Mouse (Mus musculus) kidney, postnatal 0 days (tissue): ENCODE measurements around the gene Tspan33. TPM values are rescaled to one million over a fixed set of nuclear protein-coding genes. Genes with fewer than 3 reads are reported as not detected.
"Not testable (repeated sequence)": the region's sequence is repeated elsewhere in the genome, so short reads cannot be mapped to it uniquely, and the experiment has no call there.

ENCODE experiments used
- ATAC-seq: fragments of 200-750 bp; cut with Nextera tagmentation; replicated peaks from 2 replicates; pipeline ENCODE4 v1.8.0; 2017; ENCODE audit warnings: low read depth, moderate number of reproducible peaks, moderate TSS enrichment, moderate library complexity; ENCODE audit not compliant: low FRiP score
- DNase-seq: peaks from one replicate; pipeline ENCODE4 v3.0.0-alpha.2; 2016; ENCODE audit warnings: low spot score
- H3K27ac ChIP-seq: fragments of 300-500 bp; sonication (generic); 2 replicates; pipeline ENCODE4 v1.5.1; 2014; ENCODE audit warnings: mild to moderate bottlenecking
- H3K27me3 ChIP-seq: fragments of 300-500 bp; sonication (generic); 2 replicates; pipeline ENCODE4 v1.6.1; 2014; ENCODE audit warnings: low read length, mixed read lengths; ENCODE audit not compliant: insufficient read depth
- H3K36me3 ChIP-seq: fragments of 300-500 bp; sonication (generic); 2 replicates; pipeline ENCODE4 v1.6.1; 2014; ENCODE audit warnings: low read length, mixed read lengths; ENCODE audit not compliant: insufficient read depth
- H3K4me1 ChIP-seq: fragments of 300-500 bp; sonication (generic); replicated peaks from 2 replicates; pipeline ENCODE4 v1.6.1; 2014; ENCODE audit warnings: antibody characterized with exemption, low read length, mixed read lengths; ENCODE audit not compliant: insufficient read depth
- H3K4me2 ChIP-seq: fragments of 300-500 bp; sonication (generic); 2 replicates; pipeline ENCODE4 v1.6.1; 2014; ENCODE audit warnings: mild to moderate bottlenecking, low read length, moderate library complexity, mixed read lengths
- H3K4me3 ChIP-seq: fragments of 300-500 bp; sonication (generic); replicated peaks from 2 replicates; pipeline ENCODE4 v1.5.1; 2014; ENCODE audit warnings: low read depth, low read length
- H3K9ac ChIP-seq: fragments of 300-500 bp; sonication (generic); 2 replicates; pipeline ENCODE4 v1.6.1; 2014; ENCODE audit warnings: low read depth, low read length
- H3K9me3 ChIP-seq: fragments of 300-500 bp; sonication (generic); replicated peaks from 2 replicates; pipeline ENCODE4 v1.6.1; 2016; ENCODE audit warnings: low read length, inconsistent platforms, mixed read lengths
- CTCF ChIP-seq: IDR thresholded peaks from 2 replicates; pipeline ENCODE4 v1.5.1; 2016; ENCODE audit warnings: antibody characterized with exemption, low read depth, mild to moderate bottlenecking, moderate library complexity
- WGBS: fragments of 180-500 bp; shearing (Covaris S2); extraction: QIAGEN DNeasy Blood & Tissue Kit; methylation state at CpG from one replicate; pipeline ENCODE4 v1.1.7; 2014; 5-methylcytosine and 5-hydroxymethylcytosine counted together
- polyA plus RNA-seq: library from polyadenylated mRNA; unstranded; fragments of >200 nt; fragmentation: Nextera tagmentation; extraction: Ambion mirVana; gene quantifications from 2 replicates; pipeline ENCODE4 v1.2.1, GENCODE M21; 2015

The Tspan33 gene
- polyA plus RNA-seq, 1 experiment from 2014 or later: 25.2 TPM

DNA sequence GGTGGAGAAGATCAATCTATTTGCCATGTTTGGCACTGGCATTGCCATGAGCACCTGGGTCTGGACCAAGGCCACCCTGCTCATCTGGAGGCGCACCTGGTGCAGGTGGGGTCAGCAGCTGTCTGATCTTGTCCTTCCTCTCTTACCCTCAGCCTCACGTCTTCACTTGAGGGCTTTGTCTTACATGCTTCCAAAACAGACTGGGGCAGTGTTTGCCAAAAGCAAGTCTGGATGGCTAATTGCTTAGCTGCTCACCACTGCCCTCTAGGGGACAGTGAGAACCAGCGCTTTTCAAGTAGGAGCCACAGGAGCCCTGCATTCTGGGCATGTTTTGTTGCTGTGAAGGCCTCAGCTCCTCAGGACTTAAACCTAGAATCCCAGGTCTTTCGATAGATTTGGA lies 64.4 kb downstream of the Tspan33 start:
- 39% methylated on average over 4 of the region's 4 CpGs for WGBS
- H3K4me1 ChIP-seq: no peaks in the 10 kb centered on the region
- H3K9ac ChIP-seq: no peak overlapping the region
- H3K27ac ChIP-seq: no peak overlapping the region
- DNase-seq: peak; percentile 78
- H3K9me3 ChIP-seq: no peaks in the 10 kb centered on the region
- peak; percentile 94 for TF ChIP-seq CTCF
- H3K4me3 ChIP-seq: no peak overlapping the region
- no peaks in the 10 kb centered on the region for H3K27me3 ChIP-seq
- H3K36me3 ChIP-seq: peaks cover 48% of the 10 kb centered on the region
- H3K4me2 ChIP-seq: no peak overlapping the region
- ATAC-seq: no peak; the same call in 1 of the 2 replicates

GRCm38 (mm10) chr6:29759012-29759679 lies 65.1 kb downstream of the Tspan33 start:
- Histone ChIP-seq H3K4me2 (no peak overlapping the region), H3K36me3 (peaks cover 41% of the 10 kb centered on the region), H3K9ac (no peak overlapping the region), H3K4me3 (no peak overlapping the region), H3K9me3 (no peaks in the 10 kb centered on the region), H3K27ac (no peak overlapping the region), H3K4me1 (no peaks in the 10 kb centered on the region), H3K27me3 (no peaks in the 10 kb centered on the region)
- WGBS: 81% methylated on average over 13 of the region's 13 CpGs
- ATAC-seq: peak; percentile 65
- no peak for TF ChIP-seq CTCF
- no peak for DNase-seq

GRCm38 (mm10) chr6:29760397-29760796 lies 66.4 kb downstream of the Tspan33 start:
- DNase-seq, H3K4me3 ChIP-seq, H3K27ac ChIP-seq, H3K27me3 ChIP-seq, H3K4me2 ChIP-seq, ATAC-seq, H3K4me1 ChIP-seq, H3K9me3 ChIP-seq, H3K9ac ChIP-seq: not testable (repeated sequence)
- peaks cover 31% of the 10 kb centered on the region for H3K36me3 ChIP-seq
- 91% methylated on average over 1 of the region's 2 CpGs for WGBS

- TF ChIP-seq CTCF: no peak
- H3K36me3 ChIP-seq: peaks cover 26% of the 10 kb centered on the region
- DNase-seq: no peak
- no peak overlapping the region for H3K4me3 ChIP-seq
- H3K9ac ChIP-seq: no peak overlapping the region
- no peaks in the 10 kb centered on the region for H3K27me3 ChIP-seq
- no peaks in the 10 kb centered on the region for H3K9me3 ChIP-seq
- H3K4me2 ChIP-seq: no peak overlapping the region
- H3K4me1 ChIP-seq: no peaks in the 10 kb centered on the region
- WGBS: 92% methylated on average over 4 of the region's 4 CpGs
- H3K27ac ChIP-seq: no peak overlapping the region
- no peak for ATAC-seq
Observed at GRCm38 (mm10) chr6:29761282-29761681, 67.3 kb downstream of the Tspan33 start.

GRCm38 (mm10) chr6:29762524-29762923 lies 68.5 kb downstream of the Tspan33 start:
- peak; percentile 74 for TF ChIP-seq CTCF
- H3K4me3 ChIP-seq: no peak overlapping the region
- no peaks in the 10 kb centered on the region for H3K4me1 ChIP-seq
- no peak overlapping the region for H3K9ac ChIP-seq
- DNase-seq (peak; percentile 61), ATAC-seq (no peak)
- H3K9me3 ChIP-seq: no peaks in the 10 kb centered on the region
- H3K27ac ChIP-seq: no peak overlapping the region
- H3K27me3 ChIP-seq: no peaks in the 10 kb centered on the region
- no peak overlapping the region for H3K4me2 ChIP-seq
- peaks cover 15% of the 10 kb centered on the region; the same call in 1 of the 2 replicates for H3K36me3 ChIP-seq
- WGBS: 58% methylated on average over 4 of the region's 4 CpGs

DNA sequence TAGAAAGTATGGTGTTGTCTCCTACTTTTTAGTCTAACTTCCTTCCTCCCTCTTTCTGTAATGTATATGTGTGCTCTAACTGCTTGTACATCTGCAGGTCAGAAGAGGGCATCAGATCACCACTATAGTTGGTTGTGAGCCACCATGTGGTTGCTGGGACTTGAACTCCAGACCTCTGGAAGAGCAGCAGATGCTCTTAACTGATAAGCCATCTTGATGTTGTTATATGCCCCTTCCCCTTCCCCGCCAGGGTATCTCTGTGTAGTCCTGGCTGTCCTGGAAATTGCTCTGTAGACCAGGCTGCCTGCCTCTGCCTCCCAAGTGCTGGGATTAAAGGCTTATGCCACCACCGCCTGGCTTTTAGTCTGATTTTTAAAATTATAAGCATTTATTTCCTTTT lies 72.9 kb downstream of the Tspan33 start:
- WGBS: 96% methylated on average over 2 of the region's 2 CpGs
- no peak for ATAC-seq

More for the DNA sequence above, 72.9 kb downstream of the Tspan33 start:
- 0 out of 2 replicates have a peak, but pooled peaks cover 4% of the 10 kb centered on the region for H3K4me1 ChIP-seq
- no peaks in the 10 kb centered on the region for H3K36me3 ChIP-seq
- no peaks in the 10 kb centered on the region for H3K9me3 ChIP-seq
- H3K4me2 ChIP-seq: no peak overlapping the region
- H3K27ac ChIP-seq: no peak overlapping the region
- no peaks in the 10 kb centered on the region for H3K27me3 ChIP-seq
- TF ChIP-seq CTCF: peak; percentile 16; the same call in 1 of the 2 replicates
- no peak for DNase-seq
- H3K9ac ChIP-seq: no peak overlapping the region
- no peak overlapping the region for H3K4me3 ChIP-seq

Other genes starting within 250 kb of the Tspan33 start
- gene Atp6v1f, start 226.5 kb upstream of the Tspan33 start, polyA plus RNA-seq: 461 and 485 TPM in 2 replicates
- not detected in 2 replicates for gene Atp6v1fnb, start 222.8 kb upstream of the Tspan33 start, polyA plus RNA-seq
- gene Kcp, start 186.3 kb upstream of the Tspan33 start, polyA plus RNA-seq: 17.1 and 19.1 TPM in 2 replicates
- 3.7 and 4.7 TPM in 2 replicates for gene Irf5, start 167.6 kb upstream of the Tspan33 start, polyA plus RNA-seq
- 56.0 and 60.2 TPM in 2 replicates for gene Tnpo3, start 84.3 kb upstream of the Tspan33 start, polyA plus RNA-seq
- gene Smo, start 41.3 kb downstream of the Tspan33 start, polyA plus RNA-seq: 26.4 and 27.5 TPM in 2 replicates
- gene Ahcyl2, start 73.8 kb downstream of the Tspan33 start, polyA plus RNA-seq: 18.5 and 18.7 TPM in 2 replicates
- gene Strip2, start 222.8 kb downstream of the Tspan33 start, polyA plus RNA-seq: 0.79 and 0.92 TPM in 2 replicates